In the genomic region with DNA sequence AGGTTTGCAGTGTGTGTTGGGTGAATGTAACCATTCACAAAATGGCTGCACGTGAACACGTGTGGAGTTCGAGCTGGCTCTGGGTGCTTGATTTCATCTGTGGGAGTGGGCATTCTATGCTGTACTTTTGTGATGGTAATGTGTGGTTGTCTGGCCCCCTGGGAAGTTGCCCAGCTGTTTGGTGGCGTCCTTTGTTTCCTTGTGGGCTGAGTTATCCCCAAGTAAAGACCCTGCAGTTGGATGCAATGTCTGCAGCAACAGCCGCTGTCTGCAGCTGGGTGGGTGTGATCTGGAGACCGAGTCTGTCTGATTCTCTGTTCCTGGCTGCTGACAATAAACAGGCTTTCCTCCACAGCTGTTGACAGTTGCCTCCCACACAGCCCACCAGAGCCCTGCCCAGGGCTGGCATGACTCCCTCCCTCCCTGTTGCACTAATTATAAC, we compare ENCODE assay signal across 8 mouse cellular contexts. TPM values are rescaled to one million over a fixed set of nuclear protein-coding genes. Genes with fewer than 3 reads are reported as not detected.
DNase-seq lines count a peak whose midpoint lies in the region; ATAC-seq lines count a peak whose summit lies in the region.

No protein-coding gene starts in this region.

- no peaks in the 10 kb centered on the region for H3K9me3 ChIP-seq in heart, embryonic 16.5 days (replicated peaks; ENCODE audit: control insufficient read depth, low read length)

- H3K36me3 ChIP-seq in heart, embryonic 16.5 days (ENCODE audit: control insufficient read depth, insufficient read depth) = no peaks in the 10 kb centered on the region

- H3K27ac ChIP-seq in heart, embryonic 16.5 days (ENCODE audit: low read length) = peak overlapping the region; percentile 89

- peak overlapping the region; percentile 41 for H3K4me2 ChIP-seq in heart, embryonic 16.5 days (ENCODE audit: low read depth, low read length)

- H3K4me3 ChIP-seq in heart, embryonic 16.5 days (ENCODE audit: low read length) = no peak overlapping the region

- DNase-seq in layer of hippocampus, adult 18-20 months (ENCODE audit: low spot score in 2 of 2) = peak; percentile 8 to 42
- no peak for DNase-seq in layer of hippocampus, postnatal 25 days (ENCODE audit: extremely low spot score in 1 of 2, low spot score in 1 of 2)
- peak; percentile 5 for DNase-seq in embryo, embryonic 10.5 days (ENCODE audit: low spot score)
- DNase-seq in lung, postnatal 14 days = peak; percentile 18
- no peak for DNase-seq in left cerebral cortex, adult 18-20 months (ENCODE audit: low spot score in 2 of 2)
- DNase-seq in cerebellum, postnatal 10 days = no peak

- 28% methylated on average over 6 of the region's 6 CpGs for WGBS in heart, embryonic 16.5 days

- no peaks in the 10 kb centered on the region for H3K27me3 ChIP-seq in heart, embryonic 16.5 days (ENCODE audit: control insufficient read depth, insufficient read depth, low read length)

- ATAC-seq in heart, embryonic 16.5 days (replicated peaks; ENCODE audit: extremely low read depth, insufficient read depth, low FRiP score) = peak; percentile 95
- ATAC-seq in cerebellum, adult (ENCODE audit: insufficient number of reproducible peaks, low FRiP score, low TSS enrichment) = no peak

- H3K9ac ChIP-seq in heart, embryonic 16.5 days (ENCODE audit: low read length) = peak overlapping the region; percentile 11

- H3K4me1 ChIP-seq in heart, embryonic 16.5 days (ENCODE audit: control insufficient read depth, insufficient read depth, low read length) = peaks cover 41% of the 10 kb centered on the region

RNA-seq across cellular contexts. Expression of gene Rtn4, which starts 56.0 kb away (rescaled TPM):
- 100 to 1,000 TPM; 468 to 492 TPM for total RNA-seq in layer of hippocampus, adult 18-20 months (2021)
- 100 to 1,000 TPM; 497 to 514 TPM for total RNA-seq in layer of hippocampus, postnatal 25 days (2021)
- polyA plus RNA-seq in heart, embryonic 16.5 days (2015; fragmentation: Nextera tagmentation; extraction: Ambion mirVana) = 55.8 and 59.3 TPM in 2 replicates
- total RNA-seq in left cerebral cortex, adult 18-20 months (2021) = 100 to 1,000 TPM; 690 to 719 TPM

Comparison
In these comparisons a context has a peak if more than half of its experiments do, and no peak if none do; other contexts are left out.
1. DNase-seq: peak in layer of hippocampus, adult 18-20 months (2 of 2), embryo, embryonic 10.5 days (single experiment) and lung, postnatal 14 days (single experiment); none in layer of hippocampus, postnatal 25 days (0 of 2), left cerebral cortex, adult 18-20 months (0 of 2) and cerebellum, postnatal 10 days (0 of 2).